In the genomic region with DNA sequence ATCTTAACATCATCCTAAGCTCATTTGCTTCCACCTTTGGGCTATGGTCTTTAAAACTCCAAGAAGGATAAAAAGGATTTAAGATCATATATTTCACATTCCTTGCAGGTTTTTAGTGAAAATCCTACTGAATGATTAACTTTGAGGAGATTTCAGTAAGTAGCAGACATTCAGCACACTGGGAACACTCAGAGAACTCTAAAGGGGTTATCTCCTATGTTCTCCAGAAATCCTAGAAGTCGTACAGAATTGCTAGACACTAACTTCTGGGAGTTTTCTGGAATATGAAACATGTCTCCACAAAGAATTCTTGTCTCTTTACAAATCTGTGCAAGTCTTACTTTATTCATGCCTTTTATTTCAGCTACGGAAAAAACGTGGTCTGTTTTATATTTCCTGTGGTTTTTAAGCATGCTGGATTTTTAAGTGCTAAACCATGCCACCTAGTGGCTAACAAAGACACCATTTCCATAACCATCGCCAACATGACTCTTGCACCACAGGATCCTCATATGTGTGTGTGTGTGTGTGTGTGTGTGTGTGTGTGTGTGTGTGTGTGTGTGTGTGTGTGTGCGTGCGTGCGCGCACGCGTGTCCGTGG, we compare ENCODE assay signal across 8 mouse cellular contexts. TPM values are rescaled to one million over a fixed set of nuclear protein-coding genes. Genes with fewer than 3 reads are reported as not detected.
DNase-seq lines count a peak whose midpoint lies in the region; ATAC-seq and TF ChIP-seq lines count a peak whose summit lies in the region.

No protein-coding gene starts in this region.

- intact Hi-C loops in heart, adult 2 months (cut with DNase I) = loop anchor here (1.0 to 10.0 kb wide), 4 partner anchors 129 to 1089 kb away; no protein-coding TSS in a partner anchor
- intact Hi-C loops in heart, postnatal 25 days (cut with DNase I) = loop anchor here (2.0 to 10.0 kb wide), 5 partner anchors 379 to 1081 kb away; partner anchors contain the start of gene Gulp1

- no peak for TF ChIP-seq POLR2A in heart, adult 2 months (IDR thresholded peaks at IDR 0.05; ENCODE audit: insufficient read depth, low read depth, low read length)
- TF ChIP-seq POLR2A in MEL (IDR thresholded peaks at IDR 0.05; ENCODE audit: control insufficient read depth in 1 of 2, insufficient read depth in 1 of 2, low read depth in 1 of 2, low read length in 2 of 2, poor library complexity in 1 of 2) = no peak

- peak; percentile 61; the same call in 1 of the 2 replicates for ATAC-seq in embryonic facial prominence, embryonic 13.5 days (ENCODE audit: insufficient number of reproducible peaks, insufficient read depth, low FRiP score, low TSS enrichment, low read depth)
- ATAC-seq in megakaryocyte-erythroid progenitor cell, adult 5-6 weeks (replicated peaks; ENCODE audit: low FRiP score, low TSS enrichment, poor library complexity, severe bottlenecking) = peak; percentile 67

- H3K79me2 ChIP-seq in heart, adult 2 months (replicated peaks; ENCODE audit: control insufficient read depth, insufficient read depth, low read length) = no peaks in the 10 kb centered on the region
- no peaks in the 10 kb centered on the region for H3K79me2 ChIP-seq in MEL (ENCODE audit: control insufficient read depth, insufficient read depth, low read length, poor library complexity)

- WGBS in heart, adult 2 months = 5% methylated on average over 5 of the region's 11 CpGs
- 7% methylated on average over 7 of the region's 11 CpGs for WGBS in embryonic facial prominence, embryonic 13.5 days

- peak overlapping the region; percentile 65 for H3K4me2 ChIP-seq in embryonic facial prominence, embryonic 13.5 days

- H3K4me3 ChIP-seq in heart, adult 2 months = peak overlapping the region; percentile 42
- no peak overlapping the region for H3K4me3 ChIP-seq in MEL (ENCODE audit: control insufficient read depth in 1 of 2, insufficient read depth in 1 of 2, low read depth in 2 of 2, low read length in 2 of 2)
- peak overlapping the region; percentile 53 for H3K4me3 ChIP-seq in embryonic facial prominence, embryonic 13.5 days

- no peak overlapping the region for H3K9ac ChIP-seq in heart, adult 2 months (ENCODE audit: low read depth, low read length)
- no peak overlapping the region for H3K9ac ChIP-seq in MEL (ENCODE audit: control insufficient read depth, low read depth, low read length, poor library complexity, severe bottlenecking)
- H3K9ac ChIP-seq in embryonic facial prominence, embryonic 13.5 days = peak overlapping the region; percentile 69

- peaks cover 2% of the 10 kb centered on the region for H3K4me1 ChIP-seq in heart, adult 2 months (ENCODE audit: control insufficient read depth, insufficient read depth, low read length)
- H3K4me1 ChIP-seq in MEL (ENCODE audit: control insufficient read depth in 1 of 2, insufficient read depth in 2 of 2, low read length in 2 of 2) = no peaks in the 10 kb centered on the region
- peaks cover 20% of the 10 kb centered on the region for H3K4me1 ChIP-seq in embryonic facial prominence, embryonic 13.5 days

- peak overlapping the region; percentile 65 for H3K27ac ChIP-seq in heart, adult 2 months
- H3K27ac ChIP-seq in MEL (ENCODE audit: control insufficient read depth, low read depth, low read length) = no peak overlapping the region
- peak overlapping the region; percentile 99 for H3K27ac ChIP-seq in embryonic facial prominence, embryonic 13.5 days

- DNase-seq in heart, adult 2 months = no peak
- no peak for DNase-seq in heart, postnatal 25 days (ENCODE audit: low spot score)
- DNase-seq in MEL (ENCODE audit: low read depth, low spot score) = peak; percentile 55
- peak; percentile 77 for DNase-seq in hindlimb bud, embryonic 11.5 days (ENCODE audit: extremely low spot score, low read depth, low spot score)
- DNase-seq in spleen, adult 12 weeks (ENCODE audit: low spot score) = no peak
- DNase-seq in ovary, postnatal 14 days (ENCODE audit: low spot score) = no peak

- no peak for TF ChIP-seq EP300 in heart, adult 2 months (IDR thresholded peaks at IDR 0.05; ENCODE audit: insufficient read depth, low read depth, low read length)
- TF ChIP-seq EP300 in MEL (IDR thresholded peaks at IDR 0.05; ENCODE audit: low read depth in 1 of 2, low read length in 2 of 2) = no peak

- TF ChIP-seq RAD21 in MEL (IDR thresholded peaks at IDR 0.05; ENCODE audit: low read depth, low read length) = peak; percentile 52

- H3K36me3 ChIP-seq in heart, adult 2 months (ENCODE audit: control insufficient read depth, insufficient read depth, low read length) = no peaks in the 10 kb centered on the region
- no peaks in the 10 kb centered on the region for H3K36me3 ChIP-seq in MEL (ENCODE audit: control insufficient read depth in 1 of 2, insufficient read depth in 2 of 2, low read length in 2 of 2)
- H3K36me3 ChIP-seq in embryonic facial prominence, embryonic 13.5 days = peaks cover 12% of the 10 kb centered on the region

- no peaks in the 10 kb centered on the region for H3K27me3 ChIP-seq in heart, adult 2 months (ENCODE audit: control insufficient read depth, insufficient read depth, low read length)
- peaks cover 0 to 1% of the 10 kb centered on the region in 2 experiments; a peak in 3 of 4 replicates for H3K27me3 ChIP-seq in MEL (ENCODE audit: control insufficient read depth in 1 of 2, insufficient read depth in 2 of 2, low read length in 2 of 2)
- no peaks in the 10 kb centered on the region for H3K27me3 ChIP-seq in embryonic facial prominence, embryonic 13.5 days

- no peaks in the 10 kb centered on the region for H3K9me3 ChIP-seq in MEL (replicated peaks; ENCODE audit: insufficient read depth, low read length)
- no peaks in the 10 kb centered on the region for H3K9me3 ChIP-seq in embryonic facial prominence, embryonic 13.5 days

- TF ChIP-seq CTCF in heart, adult 2 months (IDR thresholded peaks at IDR 0.05) = peak; percentile 70
- peak; percentile 21 to 68 (median 29); a peak in 4 of 6 replicates for TF ChIP-seq CTCF in MEL (IDR thresholded peaks at IDR 0.05 in 2 of 3, conservative IDR thresholded peaks at IDR 0.05 in 1 of 3; ENCODE audit: control insufficient read depth in 1 of 3, insufficient read depth in 1 of 3, low read depth in 2 of 3, low read length in 3 of 3, poor library complexity in 1 of 3, severe bottlenecking in 1 of 3)

TF ChIP-seq in MEL, 35 proteins besides CTCF, POLR2A, EP300 and RAD21:
- TF ChIP-seq MYC (IDR thresholded peaks at IDR 0.05; ENCODE audit: low read depth, low read length) (peak; percentile 68; the same call in 1 of the 2 replicates), BHLHE40 (IDR thresholded peaks at IDR 0.05; ENCODE audit: borderline replicate concordance, low read depth, low read length) (no peak), MAX (IDR thresholded peaks at IDR 0.05; ENCODE audit: low read length) (peak; percentile 30; the same call in 1 of the 2 replicates), NRF1 (IDR thresholded peaks at IDR 0.05; ENCODE audit: insufficient read depth, low read depth, low read length, poor library complexity, severe bottlenecking) (no peak), CHD1 (IDR thresholded peaks at IDR 0.05; ENCODE audit: low read depth, low read length) (no peak), RCOR1 (IDR thresholded peaks at IDR 0.05; ENCODE audit: low read depth, low read length) (peak; percentile 61), SMC3 (IDR thresholded peaks at IDR 0.05; ENCODE audit: low read depth, low read length) (peak; percentile 77), ZC3H11A (IDR thresholded peaks at IDR 0.05; ENCODE audit: low read depth, low read length) (peak; percentile 43; the same call in 1 of the 2 replicates), MXI1 (IDR thresholded peaks at IDR 0.05; ENCODE audit: low read depth, low read length) (peak; percentile 36; the same call in 1 of the 2 replicates), ZMIZ1 (IDR thresholded peaks at IDR 0.05; ENCODE audit: low read depth, low read length) (no peak), SIN3A (IDR thresholded peaks at IDR 0.05; ENCODE audit: low read length) (0 out of 2 replicates have a peak, but pooled peaks have one; percentile 22)
TF ChIP-seq in MEL: peak in this region for 7.

RNA-seq across cellular contexts. Expression of gene Col3a1, which starts 2.5 kb away (rescaled TPM):
- 100 to 1,000 TPM in 1 of 2 experiments, 10 to 100 TPM in 1; 77.8 to 183 TPM for total RNA-seq in heart, adult 2 months (2021)
- polyA plus RNA-seq in heart, adult 2 months (2012; rRNA removed) = 78.8 and 130 TPM in 2 replicates
- 100 to 1,000 TPM; 422 to 465 TPM for total RNA-seq in heart, postnatal 25 days (2021)
- total RNA-seq in MEL (2012; rRNA removed) = not detected in 2 replicates
- not detected for polyA plus RNA-seq in MEL (2012; ENCODE audit: insufficient read depth in 1 of 2, insufficient read length in 2 of 2, low read depth in 1 of 2, low replicate concordance in 2 of 2, missing spikeins in 1 of 2)
- 1,389 and 1,479 TPM in 2 replicates for polyA plus RNA-seq in embryonic facial prominence, embryonic 13.5 days (2015; fragmentation: Nextera tagmentation; extraction: Ambion mirVana)
- total RNA-seq in megakaryocyte-erythroid progenitor cell, adult 5-6 weeks (2014; fragmentation: Nextera tagmentation) = not detected in 2 replicates
- not detected in 2 replicates for total RNA-seq in megakaryocyte-erythroid progenitor cell, adult 5-6 weeks (2017)

Comparison
In these comparisons a context has a peak if more than half of its experiments do, and no peak if none do; other contexts are left out.
1. DNase-seq: peak in MEL (single experiment) and hindlimb bud, embryonic 11.5 days (single experiment); none in heart, adult 2 months (0 of 2), heart, postnatal 25 days (single experiment), spleen, adult 12 weeks (single experiment) and ovary, postnatal 14 days (single experiment).
2. H3K4me3 ChIP-seq: peak in heart, adult 2 months (single experiment) and embryonic facial prominence, embryonic 13.5 days (single experiment); none in MEL (0 of 2).
3. RNA of gene Col3a1, which starts 2.5 kb away (total RNA-seq): 422 to 465 TPM in heart, postnatal 25 days and 77.8 to 183 TPM in heart, adult 2 months; not detected in MEL and not detected in megakaryocyte-erythroid progenitor cell, adult 5-6 weeks; every median in the first group is over 10 times any median in the second.